Mouse (Mus musculus) cerebellum, adult 18-20 months (tissue): ENCODE measurements around the gene Mgst2.

Source experiments
- DNase-seq, 2 experiments: peaks; one replicate each; pipeline ENCODE4 v3.0.0; 2021

Gene Mgst2

GRCm38 (mm10) chr3:51660060-51660459 lies at the start of gene Mgst2:
Gene Mgst2 (plus strand): TSS chr3:51660360.
- no peak for DNase-seq

GRCm38 (mm10) chr3:51611972-51612371 lies 48.2 kb upstream of the Mgst2 start:
- DNase-seq = peak; percentile 24 to 41

DNA sequence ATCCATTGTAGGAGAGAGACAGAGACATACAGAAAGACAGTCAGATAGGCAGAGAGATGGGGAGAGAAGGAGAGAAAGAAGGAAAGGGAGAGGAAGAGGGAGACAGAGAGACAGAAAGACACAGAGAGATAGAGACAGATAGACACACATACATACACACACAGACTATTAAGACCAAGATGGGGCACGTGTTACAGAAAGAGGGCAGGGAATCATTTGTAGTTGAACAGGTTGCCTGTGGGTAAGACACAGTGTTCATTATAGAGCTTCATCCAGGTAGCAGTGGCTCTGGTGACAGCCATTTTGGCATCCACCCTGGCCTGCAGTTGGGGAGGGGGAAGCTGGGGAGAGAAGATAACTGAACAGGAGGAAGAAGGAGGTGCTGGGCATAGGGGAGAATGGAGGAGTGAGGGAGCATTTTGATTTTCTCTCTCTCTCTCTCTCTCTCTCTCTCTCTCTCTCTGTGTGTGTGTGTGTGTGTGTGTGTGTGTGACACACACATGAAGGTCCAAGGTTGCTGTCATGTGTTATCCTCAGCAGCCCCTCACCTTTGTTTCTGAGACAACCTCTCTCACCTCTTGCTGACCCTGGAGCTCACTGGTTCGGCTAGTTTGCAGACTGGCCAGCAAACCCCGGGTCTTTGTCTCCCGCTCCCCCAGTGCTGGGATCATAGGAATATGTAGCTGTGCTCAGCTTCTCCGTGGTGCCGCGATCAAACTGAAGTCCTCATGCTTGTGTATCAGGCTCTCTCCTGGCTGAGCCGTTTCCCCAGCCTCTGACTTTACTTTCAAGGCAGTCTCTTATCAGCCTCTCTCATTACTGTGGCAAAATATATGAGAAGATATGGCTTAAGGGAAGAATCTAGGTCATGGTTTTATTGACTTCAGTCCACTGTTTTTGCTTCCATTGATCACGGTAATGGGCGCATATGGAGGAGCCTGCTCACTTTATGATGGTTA lies 47.5 kb upstream of the Mgst2 start:
- no peak for DNase-seq

- DNase-seq = no peak
Observed at GRCm38 (mm10) chr3:51614278-51614677, 45.9 kb upstream of the Mgst2 start.

DNA sequence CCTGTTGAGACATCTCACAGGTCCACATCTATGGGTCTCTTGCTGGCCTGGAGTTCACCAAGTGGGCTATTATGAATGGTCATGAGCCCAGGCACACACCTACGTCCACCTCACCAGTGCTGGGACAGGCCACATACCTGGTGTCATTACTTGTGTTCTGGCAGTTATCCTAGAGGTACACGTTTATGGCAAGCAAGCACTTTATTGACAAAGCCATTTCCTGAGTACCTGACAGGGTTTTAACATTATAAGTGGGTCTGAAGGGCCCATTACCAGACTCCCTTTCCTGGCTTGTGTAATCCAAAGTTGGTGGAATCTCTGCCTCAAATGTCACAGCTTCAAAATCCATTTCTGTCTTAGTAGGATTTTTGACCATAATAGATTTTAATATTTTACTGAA lies 36.2 kb upstream of the Mgst2 start:
- DNase-seq = no peak

DNA sequence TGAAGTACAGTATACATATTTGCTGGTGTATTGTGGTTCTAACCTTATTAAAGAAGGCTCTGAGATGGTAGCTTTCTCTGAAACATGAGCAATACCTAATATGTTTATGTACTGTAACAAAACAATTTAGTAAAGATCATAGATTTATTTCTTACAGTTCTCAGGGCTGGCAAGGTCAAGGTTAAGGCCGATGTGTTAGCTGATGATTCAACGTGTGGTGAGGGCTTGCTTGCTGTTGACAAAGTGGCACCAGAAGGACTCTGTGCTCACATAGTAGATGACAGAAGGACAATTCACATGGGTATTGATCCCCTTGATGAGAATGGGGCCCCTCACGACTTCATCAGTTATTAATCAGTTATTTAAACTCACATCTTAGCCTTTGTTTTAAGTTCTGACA lies 32.4 kb upstream of the Mgst2 start:
- no peak for DNase-seq

DNA sequence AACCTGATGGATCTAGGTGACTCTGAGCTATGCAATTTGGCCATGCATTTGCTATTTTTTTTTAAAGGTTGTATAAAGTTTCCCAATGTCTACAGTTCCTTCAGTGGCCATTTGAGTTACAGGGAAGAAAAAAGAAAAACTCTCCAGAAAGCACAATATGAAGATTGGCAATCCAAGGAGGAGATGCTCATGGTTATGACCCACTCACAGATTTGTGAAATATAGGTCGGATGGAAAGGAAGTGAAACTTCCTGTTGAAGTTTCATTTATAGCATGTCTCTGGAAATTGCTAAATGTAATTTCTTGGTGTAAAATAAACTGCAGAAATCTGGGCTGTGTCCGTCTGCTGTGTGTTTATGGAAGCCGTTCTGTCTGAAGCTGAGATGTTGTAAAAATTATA lies 31.2 kb upstream of the Mgst2 start:
- no peak for DNase-seq

GRCm38 (mm10) chr3:51630746-51631145 lies 29.4 kb upstream of the Mgst2 start:
- DNase-seq = no peak

- DNase-seq = no peak
Observed at GRCm38 (mm10) chr3:51631971-51632370, 28.2 kb upstream of the Mgst2 start.

DNA sequence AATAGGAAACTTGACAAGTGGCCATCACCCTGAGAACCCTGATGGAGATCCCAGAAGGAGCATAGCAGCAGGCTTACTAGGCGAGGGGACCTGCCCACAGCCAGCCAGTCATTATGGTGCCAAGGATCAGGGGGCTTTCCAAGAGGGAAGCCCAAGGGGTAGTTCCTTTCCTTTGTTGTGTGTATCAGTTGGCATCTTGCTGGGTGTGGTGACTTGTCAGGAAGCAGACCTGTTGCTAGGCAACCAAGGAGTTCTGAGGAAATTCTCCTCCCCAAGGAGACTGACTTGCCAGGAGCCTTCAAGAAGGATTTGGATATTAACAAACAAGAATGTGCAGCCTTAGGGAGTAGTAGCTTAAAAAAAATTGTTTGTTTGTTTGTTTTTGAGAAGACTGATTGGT lies 25.7 kb upstream of the Mgst2 start:
- no peak for DNase-seq

- no peak for DNase-seq
Observed at GRCm38 (mm10) chr3:51635960-51636359, 24.2 kb upstream of the Mgst2 start.

DNA sequence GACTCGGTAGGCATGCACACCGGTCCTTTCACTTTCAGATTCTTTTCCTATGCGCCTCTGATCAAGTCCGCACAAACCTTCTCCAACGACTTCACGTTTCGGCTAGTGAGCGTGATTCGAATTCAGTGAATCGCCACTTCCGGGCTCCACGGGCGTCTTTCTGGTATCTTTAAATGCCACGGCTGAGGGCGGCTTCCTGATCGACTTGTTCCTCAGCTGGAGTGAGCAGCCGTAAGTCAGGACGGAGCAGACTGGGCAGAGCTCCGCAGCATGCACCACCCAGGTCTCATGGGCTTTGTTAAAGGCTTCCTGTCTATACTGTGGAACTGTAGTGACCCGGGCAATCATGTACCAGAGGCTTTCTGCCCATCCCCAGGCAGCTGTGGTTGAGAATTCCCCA lies 23.5 kb upstream of the Mgst2 start:
- DNase-seq = no peak

GRCm38 (mm10) chr3:51637326-51637725 lies 22.8 kb upstream of the Mgst2 start:
- no peak for DNase-seq

DNA sequence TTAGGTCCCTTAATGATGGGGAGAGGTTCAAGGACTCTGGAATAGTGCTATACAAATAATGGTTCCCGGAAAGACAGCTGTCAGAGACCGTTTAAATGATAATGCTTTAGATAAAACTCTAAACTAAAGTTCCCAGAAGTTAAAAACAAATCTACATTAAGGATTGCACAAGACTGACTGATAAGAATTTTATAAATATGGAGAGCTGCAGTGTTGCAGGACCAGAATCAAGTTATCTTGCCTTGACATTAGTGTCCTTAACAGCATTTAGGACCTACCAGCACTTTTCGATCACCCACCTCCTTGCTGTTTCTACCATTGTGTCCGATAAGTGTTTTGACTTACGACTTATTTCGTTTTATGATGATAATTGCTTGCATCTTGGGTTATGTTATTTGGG lies 21.9 kb upstream of the Mgst2 start:
- DNase-seq = no peak

GRCm38 (mm10) chr3:51645484-51645883 lies 14.7 kb upstream of the Mgst2 start:
- DNase-seq = no peak

GRCm38 (mm10) chr3:51646301-51646700 lies 13.9 kb upstream of the Mgst2 start:
- no peak for DNase-seq

- DNase-seq = no peak
Observed at GRCm38 (mm10) chr3:51647356-51647755, 12.8 kb upstream of the Mgst2 start.

DNA sequence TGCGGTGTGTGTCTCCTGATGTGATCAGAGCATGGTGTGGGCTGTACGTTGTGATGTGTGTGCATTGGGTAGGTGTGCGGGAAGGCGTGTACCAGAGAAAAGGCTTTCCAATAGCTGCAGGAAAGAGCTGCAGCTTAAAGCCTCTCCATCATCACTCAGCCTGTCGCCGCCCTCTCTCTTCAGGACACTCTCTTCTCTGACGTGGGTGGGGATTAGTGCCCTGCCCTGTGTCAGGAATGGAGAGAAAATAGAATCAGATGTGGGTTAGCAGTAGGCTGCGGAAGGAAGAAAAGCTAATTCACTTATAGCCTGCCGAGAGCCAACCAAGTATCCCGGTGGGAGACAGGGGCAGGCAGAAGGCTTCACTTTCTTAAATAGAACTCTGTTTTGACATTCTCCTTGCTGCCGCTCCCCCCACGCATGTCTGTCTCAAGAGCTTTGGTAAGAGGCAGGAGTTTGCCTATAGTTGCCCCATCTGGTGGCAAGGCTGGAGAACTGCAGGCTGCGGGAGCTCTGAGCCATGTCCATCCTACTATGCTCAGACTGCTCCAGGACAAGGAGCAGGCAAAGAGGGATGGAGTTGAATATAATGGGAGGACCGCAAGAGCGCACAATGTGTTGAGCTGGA lies 12.0 kb upstream of the Mgst2 start:
- peak; percentile 83 to 84 for DNase-seq

- DNase-seq = no peak
Observed at GRCm38 (mm10) chr3:51649426-51649825, 10.7 kb upstream of the Mgst2 start.

- DNase-seq = no peak
Observed at GRCm38 (mm10) chr3:51649986-51650385, 10.2 kb upstream of the Mgst2 start.

DNA sequence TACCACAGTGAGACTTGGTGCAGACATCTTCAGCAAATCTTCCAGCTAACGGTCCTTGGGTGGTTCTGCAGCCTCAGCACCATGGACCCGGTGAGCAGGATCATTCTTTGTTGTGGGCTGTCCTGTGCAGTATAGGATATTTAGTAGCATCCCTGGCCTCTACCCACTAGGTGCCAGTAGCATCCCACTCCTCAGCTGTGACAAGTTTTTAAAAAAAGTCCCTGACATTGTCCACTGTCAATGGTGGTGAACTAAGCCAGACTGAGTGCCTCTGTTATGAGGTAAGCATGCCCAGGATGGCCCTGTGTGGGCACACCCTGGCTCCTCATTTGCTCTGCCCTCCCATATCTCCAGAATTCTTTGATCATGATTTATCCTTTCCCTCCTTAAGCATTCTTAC lies 9.0 kb upstream of the Mgst2 start:
- DNase-seq = no peak

DNA sequence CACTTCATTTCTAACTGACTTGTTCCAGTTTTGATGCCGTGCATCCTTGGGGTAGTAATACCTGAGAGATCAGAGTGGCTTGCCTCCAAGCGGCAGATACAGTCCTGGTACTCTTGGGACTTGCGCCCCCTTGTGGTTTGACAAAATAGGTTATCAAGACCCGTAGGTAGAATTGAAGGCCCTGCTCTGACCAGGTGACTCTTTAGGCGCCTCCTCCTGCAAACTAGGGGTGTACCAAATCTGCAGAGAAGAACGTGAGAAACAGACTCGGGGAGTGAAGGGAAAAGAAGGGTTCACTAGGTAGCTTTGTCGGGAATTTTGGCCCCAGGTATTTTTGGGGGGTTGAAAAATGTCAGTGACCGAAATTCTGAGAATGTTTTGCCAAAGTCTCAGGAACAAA lies 7.9 kb upstream of the Mgst2 start:
- DNase-seq = peak; percentile 90 to 91

GRCm38 (mm10) chr3:51652701-51653100 lies 7.5 kb upstream of the Mgst2 start:
- DNase-seq = peak; percentile 15 to 27

GRCm38 (mm10) chr3:51654303-51655055 lies 5.7 kb upstream of the Mgst2 start:
- DNase-seq = no peak
